Mouse (Mus musculus): ENCODE data around the gene 2610318N02Rik. TPM values are rescaled to one million over a fixed set of nuclear protein-coding genes. Genes with fewer than 3 reads are reported as not detected.

Gene 2610318N02Rik
- polyA plus RNA-seq, 1 experiment: not detected

DNA sequence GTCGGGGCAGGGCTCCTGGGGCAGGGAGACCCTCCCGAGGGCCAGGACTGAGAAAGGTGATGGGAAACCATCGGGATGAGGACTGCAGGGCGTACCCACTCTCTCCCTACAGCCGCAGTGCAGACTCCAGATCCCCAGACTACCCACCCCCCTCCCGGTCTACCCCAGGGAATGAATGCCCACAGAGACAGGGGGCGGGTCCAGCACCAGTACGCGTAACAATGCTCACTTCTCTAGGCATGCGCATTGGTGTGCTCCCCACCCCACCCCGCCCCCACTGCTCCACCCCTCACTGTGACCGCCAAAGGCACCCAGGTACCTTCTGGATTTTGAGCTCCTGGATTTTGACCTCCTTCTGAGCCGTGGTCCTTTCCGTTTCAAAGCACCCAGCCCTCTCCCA, 3.4 kb downstream of the 2610318N02Rik start:
- TF ChIP-seq CTCF (IDR thresholded peaks at IDR 0.05; ENCODE audit: insufficient read depth, low read depth, low read length) (no peak), POLR2A (IDR thresholded peaks at IDR 0.05; ENCODE audit: insufficient read depth, low read depth, low read length) (no peak)
- Histone ChIP-seq H3K4me1 (ENCODE audit: control insufficient read depth, insufficient read depth, low read length) (peaks cover 13% of the 10 kb centered on the region), H3K4me3 (ENCODE audit: insufficient read depth, low read depth, low read length) (no peak overlapping the region), H3K27ac (ENCODE audit: insufficient read depth, low read depth, low read length) (no peak overlapping the region)
- WGBS: 36% methylated on average over 14 of the region's 14 CpGs

DNA sequence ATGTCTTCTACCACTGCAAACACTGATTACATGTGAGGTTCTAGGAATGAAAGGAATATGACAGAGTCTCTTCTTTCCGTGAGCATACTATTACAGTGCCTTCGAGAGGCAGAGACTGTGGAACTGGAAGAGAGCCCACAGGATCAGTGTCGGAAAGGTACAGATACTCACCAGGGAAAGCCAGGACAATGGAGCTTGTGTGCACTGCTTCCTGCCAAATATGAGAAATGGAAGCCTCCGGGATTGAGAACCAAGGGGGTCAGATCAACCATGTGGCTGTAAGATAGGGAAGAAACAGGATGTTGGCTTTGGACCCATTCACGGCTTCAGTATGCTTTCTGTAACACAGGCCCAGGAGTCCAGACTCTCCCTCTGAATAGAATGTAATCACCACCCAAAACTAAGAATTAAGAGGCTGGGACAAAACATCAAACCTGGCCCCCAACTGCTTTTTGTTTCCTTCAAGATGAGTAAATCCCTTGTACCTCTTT, 7.6 kb downstream of the 2610318N02Rik start:
- H3K4me3 ChIP-seq (ENCODE audit: insufficient read depth, low read depth, low read length): no peak overlapping the region
- 83% methylated on average over 5 of the region's 5 CpGs for WGBS
- TF ChIP-seq POLR2A (IDR thresholded peaks at IDR 0.05; ENCODE audit: insufficient read depth, low read depth, low read length): no peak
- no peak for TF ChIP-seq CTCF (IDR thresholded peaks at IDR 0.05; ENCODE audit: insufficient read depth, low read depth, low read length)
- H3K4me1 ChIP-seq (ENCODE audit: control insufficient read depth, insufficient read depth, low read length): no peaks in the 10 kb centered on the region
- no peak overlapping the region for H3K27ac ChIP-seq (ENCODE audit: insufficient read depth, low read depth, low read length)

GRCm38 (mm10) chr16:17110771-17111743, 13.9 kb downstream of the 2610318N02Rik start, which contains the start of gene Ppil2:
Gene Ppil2 (minus strand): TSS chr16:17111257.
- TF ChIP-seq POLR2A (IDR thresholded peaks at IDR 0.05; ENCODE audit: insufficient read depth, low read depth, low read length) (peak; percentile 62), CTCF (IDR thresholded peaks at IDR 0.05; ENCODE audit: insufficient read depth, low read depth, low read length) (no peak)
- Histone ChIP-seq H3K27ac (ENCODE audit: insufficient read depth, low read depth, low read length) (0 out of 2 replicates have a peak within 1 kb of the TSS, but pooled peaks have one; percentile 14), H3K4me3 (ENCODE audit: insufficient read depth, low read depth, low read length) (peak within 1 kb of the TSS; percentile 83), H3K4me1 (ENCODE audit: control insufficient read depth, insufficient read depth, low read length) (no peaks in the 10 kb centered on the region; the same call in 1 of the 2 replicates)
- 8% methylated on average over 38 of the region's 38 CpGs for WGBS

- 66% methylated on average over 4 of the region's 4 CpGs for WGBS
- H3K4me3 ChIP-seq (ENCODE audit: insufficient read depth, low read depth, low read length): no peak overlapping the region
These were observed 20.4 kb downstream of the 2610318N02Rik start for GRCm38 (mm10) chr16:17104600-17104999.

DNA sequence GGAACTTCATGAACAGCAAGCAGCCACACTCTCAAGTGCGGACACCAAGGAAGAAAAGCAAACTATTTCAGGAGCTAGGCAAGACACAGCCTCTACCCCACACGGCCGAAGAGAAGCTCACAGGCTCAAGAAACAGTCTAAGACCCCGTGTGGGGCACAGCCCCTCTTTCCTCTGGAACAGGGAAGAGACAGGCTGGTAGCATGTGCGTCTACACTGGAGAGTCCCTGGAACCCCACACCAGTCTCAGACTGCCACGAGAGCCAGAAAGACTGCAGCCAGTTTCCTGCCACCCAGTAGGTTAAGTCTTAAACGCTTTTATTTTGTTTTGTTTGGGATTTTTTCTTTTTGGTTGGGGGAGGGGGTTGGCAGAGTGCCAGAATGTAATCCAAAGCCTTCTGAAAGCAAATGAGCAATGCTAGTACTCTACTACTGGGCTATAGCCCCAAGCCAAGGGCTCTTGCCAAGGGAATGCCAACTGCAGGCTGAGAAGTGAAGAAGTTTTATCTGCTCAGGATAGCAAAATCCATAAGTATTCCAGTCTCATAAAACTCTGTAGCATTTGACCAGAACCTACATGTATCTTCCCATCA, 22.2 kb downstream of the 2610318N02Rik start:
- no peak for TF ChIP-seq POLR2A (IDR thresholded peaks at IDR 0.05; ENCODE audit: insufficient read depth, low read depth, low read length)
- no peak overlapping the region for H3K4me3 ChIP-seq (ENCODE audit: insufficient read depth, low read depth, low read length)
- 26% methylated on average over 7 of the region's 7 CpGs for WGBS
- H3K27ac ChIP-seq (ENCODE audit: insufficient read depth, low read depth, low read length): no peak overlapping the region
- peaks cover 4% of the 10 kb centered on the region; the same call in 1 of the 2 replicates for H3K4me1 ChIP-seq (ENCODE audit: control insufficient read depth, insufficient read depth, low read length)

More at GRCm38 (mm10) chr16:17104600-17104999, 20.4 kb downstream of the 2610318N02Rik start:
- Histone ChIP-seq H3K4me1 (ENCODE audit: control insufficient read depth, insufficient read depth, low read length) (peaks cover 4% of the 10 kb centered on the region; the same call in 1 of the 2 replicates), H3K27ac (ENCODE audit: insufficient read depth, low read depth, low read length) (no peak overlapping the region)
- TF ChIP-seq POLR2A (IDR thresholded peaks at IDR 0.05; ENCODE audit: insufficient read depth, low read depth, low read length) (no peak), CTCF (IDR thresholded peaks at IDR 0.05; ENCODE audit: insufficient read depth, low read depth, low read length) (no peak)

GRCm38 (mm10) chr16:17096938-17097337, 28.0 kb downstream of the 2610318N02Rik start:
- Histone ChIP-seq H3K27ac (ENCODE audit: insufficient read depth, low read depth, low read length) (no peak overlapping the region), H3K4me1 (ENCODE audit: control insufficient read depth, insufficient read depth, low read length) (no peaks in the 10 kb centered on the region), H3K4me3 (ENCODE audit: insufficient read depth, low read depth, low read length) (no peak overlapping the region)
- no peak for TF ChIP-seq POLR2A (IDR thresholded peaks at IDR 0.05; ENCODE audit: insufficient read depth, low read depth, low read length)
- no peak for TF ChIP-seq CTCF (IDR thresholded peaks at IDR 0.05; ENCODE audit: insufficient read depth, low read depth, low read length)
- WGBS: 96% methylated on average over 3 of the region's 3 CpGs

DNA sequence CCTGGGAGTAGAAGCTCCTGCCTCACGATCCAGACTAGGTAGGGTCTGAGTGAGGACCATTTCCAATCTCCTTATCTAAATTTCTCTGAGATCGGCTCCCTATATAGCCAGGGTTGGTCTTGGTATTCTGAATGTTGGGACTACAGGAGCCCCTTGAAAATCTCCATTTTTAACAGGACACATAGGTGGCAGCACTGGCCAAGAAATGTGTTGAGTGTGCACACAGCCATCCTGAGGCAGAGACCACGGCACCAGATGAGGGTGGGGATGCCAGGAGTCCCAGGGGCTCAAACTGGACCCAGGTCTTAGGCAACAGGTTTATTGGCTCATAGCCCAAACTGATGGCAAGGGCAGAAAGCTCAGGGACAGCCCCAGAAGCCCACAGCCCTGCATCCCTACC, 36.6 kb downstream of the 2610318N02Rik start:
- H3K27ac ChIP-seq (ENCODE audit: insufficient read depth, low read depth, low read length): no peak overlapping the region
- no peak for TF ChIP-seq CTCF (IDR thresholded peaks at IDR 0.05; ENCODE audit: insufficient read depth, low read depth, low read length)
- TF ChIP-seq POLR2A (IDR thresholded peaks at IDR 0.05; ENCODE audit: insufficient read depth, low read depth, low read length): no peak
- no peak overlapping the region for H3K4me3 ChIP-seq (ENCODE audit: insufficient read depth, low read depth, low read length)
- peaks cover 9% of the 10 kb centered on the region for H3K4me1 ChIP-seq (ENCODE audit: control insufficient read depth, insufficient read depth, low read length)
- 55% methylated on average over 3 of the region's 3 CpGs for WGBS

DNA sequence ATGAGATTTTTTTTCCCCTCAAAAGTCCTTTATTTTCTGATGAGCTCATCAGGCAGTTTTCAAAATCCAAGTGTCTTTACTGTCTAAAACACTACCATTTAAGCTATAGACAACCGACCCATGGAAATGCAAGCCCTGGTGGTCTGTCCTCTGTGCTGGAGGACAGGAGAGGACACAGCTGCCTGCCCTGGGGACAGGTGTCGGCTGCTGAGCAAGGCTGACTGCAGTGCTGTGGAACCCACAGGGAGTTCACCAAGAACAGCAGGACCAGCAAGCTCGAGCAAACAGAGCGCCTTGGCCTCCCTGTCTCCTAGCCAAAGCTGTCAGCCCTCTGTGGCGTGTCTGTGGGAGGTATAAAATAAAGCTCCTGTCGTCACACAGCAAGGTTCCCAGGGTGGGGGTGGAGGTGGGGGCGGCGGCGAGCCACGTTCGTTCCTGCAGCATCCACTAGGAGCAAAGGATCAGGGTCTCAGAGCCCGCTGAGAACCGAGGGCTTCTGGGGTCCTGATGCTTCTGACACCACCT, 38.2 kb downstream of the 2610318N02Rik start:
- Histone ChIP-seq H3K4me3 (ENCODE audit: insufficient read depth, low read depth, low read length) (no peak overlapping the region), H3K4me1 (ENCODE audit: control insufficient read depth, insufficient read depth, low read length) (peaks cover 11% of the 10 kb centered on the region), H3K27ac (ENCODE audit: insufficient read depth, low read depth, low read length) (peak overlapping the region; percentile 87)
- TF ChIP-seq POLR2A (IDR thresholded peaks at IDR 0.05; ENCODE audit: insufficient read depth, low read depth, low read length) (no peak), CTCF (IDR thresholded peaks at IDR 0.05; ENCODE audit: insufficient read depth, low read depth, low read length) (no peak)
- 37% methylated on average over 13 of the region's 13 CpGs for WGBS
